Mouse (Mus musculus): ENCODE data around the gene Stk35. TPM values are rescaled to one million over a fixed set of nuclear protein-coding genes. Genes with fewer than 3 reads are reported as not detected.

Gene Stk35
- 6.6 and 6.9 TPM in 2 replicates for polyA plus RNA-seq (2012; ENCODE audit: insufficient read depth, insufficient read length, missing spikeins)

DNA sequence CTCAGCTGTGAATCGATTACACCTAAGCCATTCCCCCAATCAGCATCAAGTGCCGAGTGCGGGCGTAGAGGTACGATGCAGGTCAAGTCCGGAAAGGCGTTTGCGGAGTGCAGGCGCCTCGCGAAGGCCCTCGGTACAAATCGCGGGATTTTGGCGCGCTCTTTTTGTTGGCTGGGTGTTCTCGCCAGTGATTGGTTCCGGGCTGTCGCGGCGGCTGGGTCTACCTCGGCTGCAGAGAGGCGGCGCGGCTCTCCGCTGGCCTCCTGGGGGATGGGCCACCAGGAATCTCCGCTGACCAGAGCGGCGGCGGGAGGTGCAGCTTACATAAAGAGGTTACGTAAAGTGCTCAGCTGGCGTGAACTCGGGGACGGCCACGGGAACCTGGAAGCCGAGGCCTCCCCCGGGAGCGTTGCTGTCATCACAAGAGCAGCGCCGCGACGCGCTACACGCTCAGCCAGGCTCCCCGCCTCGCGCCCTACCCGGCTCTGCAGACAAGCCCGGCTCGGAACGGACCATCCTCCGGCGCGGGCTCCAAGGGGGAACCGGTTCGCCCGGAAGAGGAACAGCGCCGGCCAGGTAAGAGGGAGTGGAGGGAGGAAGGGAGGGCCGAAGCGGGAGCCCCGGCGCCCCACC is at the start of gene Stk35:
Gene Stk35, plus strand, starts transcription at position 247 of the 633 bp plus-strand sequence.
- peak within 1 kb of the TSS; percentile 90 for H3K27ac ChIP-seq (replicated peaks; ENCODE audit: low read depth, low read length)
- H3K4me1 ChIP-seq (ENCODE audit: control insufficient read depth, insufficient read depth, insufficient read length, low read length): peaks cover 8% of the 10 kb centered on the region
- H3K4me3 ChIP-seq (ENCODE audit: insufficient read depth, low read depth, low read length): peak within 1 kb of the TSS; percentile 93

DNA sequence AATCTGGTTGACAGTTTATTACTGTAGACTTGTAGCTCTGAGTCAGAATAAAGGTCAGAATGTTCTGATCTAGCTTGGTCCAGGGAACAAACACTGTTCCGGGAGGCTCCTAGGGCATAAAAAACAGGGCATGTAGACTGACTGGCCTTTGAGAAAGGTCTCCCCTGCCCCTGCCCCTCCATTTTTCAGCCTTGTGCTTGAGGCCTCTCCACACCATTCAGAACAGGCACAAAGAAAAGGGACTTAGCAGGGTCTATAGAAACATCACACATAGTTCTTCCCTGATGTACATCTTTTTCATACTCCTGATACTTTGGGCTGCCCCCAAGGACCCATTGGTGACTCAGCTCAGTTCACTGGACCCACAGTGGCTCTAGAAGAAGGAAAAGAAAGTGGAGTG is 18.3 kb upstream of the Stk35 start:
- Histone ChIP-seq H3K4me3 (ENCODE audit: insufficient read depth, low read depth, low read length) (no peak overlapping the region), H3K4me1 (ENCODE audit: control insufficient read depth, insufficient read depth, insufficient read length, low read length) (no peaks in the 10 kb centered on the region), H3K27ac (replicated peaks; ENCODE audit: low read depth, low read length) (no peak overlapping the region)

DNA sequence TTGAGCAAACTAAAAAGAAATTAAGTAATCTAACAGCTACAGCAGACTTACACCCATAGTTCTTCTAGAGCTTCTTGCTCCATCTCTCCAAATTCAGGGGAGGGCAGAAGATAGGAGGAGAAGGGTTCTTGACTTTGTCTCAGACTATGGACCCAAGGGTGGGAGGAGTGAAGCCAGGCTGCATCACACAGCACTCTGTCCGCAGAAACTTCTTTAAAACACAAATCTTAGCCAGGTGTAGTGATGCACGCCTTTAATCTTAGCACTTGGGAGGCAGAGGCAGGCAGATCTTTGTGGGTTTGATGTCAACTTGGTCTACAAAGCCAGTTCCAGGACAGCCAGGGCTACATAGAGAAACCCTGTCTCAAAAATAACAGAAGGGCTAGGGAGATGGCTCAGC is 3.8 kb upstream of the Stk35 start:
- no peak overlapping the region for H3K27ac ChIP-seq (replicated peaks; ENCODE audit: low read depth, low read length)
- no peak overlapping the region for H3K4me3 ChIP-seq (ENCODE audit: insufficient read depth, low read depth, low read length)
- H3K4me1 ChIP-seq (ENCODE audit: control insufficient read depth, insufficient read depth, insufficient read length, low read length): no peaks in the 10 kb centered on the region

DNA sequence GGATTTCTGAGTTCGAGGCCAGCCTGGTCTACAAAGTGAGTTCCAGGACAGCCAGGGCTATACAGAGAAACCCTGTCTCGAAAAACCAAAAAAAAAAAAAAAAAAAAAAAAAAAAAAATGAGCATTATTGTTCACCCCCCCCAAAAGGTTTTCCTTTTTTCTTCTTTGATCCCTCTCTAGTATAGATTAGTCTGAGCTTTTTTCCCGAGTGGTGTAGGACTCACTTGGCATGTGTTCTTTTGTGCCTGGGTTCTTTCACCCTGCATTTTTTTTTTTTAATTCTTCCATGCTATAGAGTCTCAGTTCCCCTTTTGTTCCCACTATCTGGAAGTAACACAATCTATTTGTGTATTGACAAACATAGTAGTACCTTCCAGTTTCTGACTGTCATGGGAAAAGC is 2.6 kb upstream of the Stk35 start:
- Histone ChIP-seq H3K27ac (replicated peaks; ENCODE audit: low read depth, low read length) (no peak overlapping the region), H3K4me3 (ENCODE audit: insufficient read depth, low read depth, low read length) (no peak overlapping the region), H3K4me1 (ENCODE audit: control insufficient read depth, insufficient read depth, insufficient read length, low read length) (peaks cover 6% of the 10 kb centered on the region; the same call in 1 of the 2 replicates)

DNA sequence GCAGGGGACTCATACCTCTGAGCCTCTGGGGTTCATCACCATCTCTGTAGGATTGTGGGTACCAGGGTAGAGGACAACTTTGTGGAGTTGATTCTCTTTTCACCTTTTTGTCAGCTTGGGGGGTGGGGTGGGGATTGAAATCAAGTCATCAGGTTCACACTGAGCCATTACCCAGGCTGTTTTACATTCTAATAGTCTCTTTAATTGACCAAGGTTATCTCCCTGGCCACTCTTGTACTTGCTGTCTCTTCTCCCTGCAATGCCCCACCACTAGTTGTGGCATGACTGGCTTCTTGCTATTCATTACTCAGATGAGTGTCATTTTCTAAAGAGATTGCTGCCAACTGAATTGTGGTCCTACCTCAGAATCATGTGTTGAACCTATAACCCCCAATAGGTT is 1.9 kb upstream of the Stk35 start:
- Histone ChIP-seq H3K4me3 (ENCODE audit: insufficient read depth, low read depth, low read length) (no peak overlapping the region), H3K4me1 (ENCODE audit: control insufficient read depth, insufficient read depth, insufficient read length, low read length) (peaks cover 7% of the 10 kb centered on the region; the same call in 1 of the 2 replicates), H3K27ac (replicated peaks; ENCODE audit: low read depth, low read length) (no peak overlapping the region)

DNA sequence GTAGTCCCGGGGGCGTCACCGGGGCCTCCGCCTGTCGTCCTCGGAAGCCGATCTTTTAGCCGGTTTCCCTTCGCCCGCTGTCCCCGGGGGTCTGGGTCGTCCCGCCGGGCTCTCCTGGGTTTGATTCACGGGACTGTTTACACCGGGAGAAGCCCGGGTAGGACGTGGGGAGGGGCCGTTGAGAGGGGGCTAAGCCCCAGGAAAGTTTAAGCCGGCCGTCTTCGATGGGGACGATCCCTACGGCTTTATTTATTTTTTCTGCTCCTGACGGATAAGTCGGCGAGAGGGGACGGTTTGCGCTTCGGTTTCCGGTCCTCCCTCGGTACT is 550 bp downstream of the Stk35 start:
- Histone ChIP-seq H3K27ac (replicated peaks; ENCODE audit: low read depth, low read length) (peak overlapping the region; percentile 90), H3K4me3 (ENCODE audit: insufficient read depth, low read depth, low read length) (peak overlapping the region; percentile 93), H3K4me1 (ENCODE audit: control insufficient read depth, insufficient read depth, insufficient read length, low read length) (peaks cover 12% of the 10 kb centered on the region)

DNA sequence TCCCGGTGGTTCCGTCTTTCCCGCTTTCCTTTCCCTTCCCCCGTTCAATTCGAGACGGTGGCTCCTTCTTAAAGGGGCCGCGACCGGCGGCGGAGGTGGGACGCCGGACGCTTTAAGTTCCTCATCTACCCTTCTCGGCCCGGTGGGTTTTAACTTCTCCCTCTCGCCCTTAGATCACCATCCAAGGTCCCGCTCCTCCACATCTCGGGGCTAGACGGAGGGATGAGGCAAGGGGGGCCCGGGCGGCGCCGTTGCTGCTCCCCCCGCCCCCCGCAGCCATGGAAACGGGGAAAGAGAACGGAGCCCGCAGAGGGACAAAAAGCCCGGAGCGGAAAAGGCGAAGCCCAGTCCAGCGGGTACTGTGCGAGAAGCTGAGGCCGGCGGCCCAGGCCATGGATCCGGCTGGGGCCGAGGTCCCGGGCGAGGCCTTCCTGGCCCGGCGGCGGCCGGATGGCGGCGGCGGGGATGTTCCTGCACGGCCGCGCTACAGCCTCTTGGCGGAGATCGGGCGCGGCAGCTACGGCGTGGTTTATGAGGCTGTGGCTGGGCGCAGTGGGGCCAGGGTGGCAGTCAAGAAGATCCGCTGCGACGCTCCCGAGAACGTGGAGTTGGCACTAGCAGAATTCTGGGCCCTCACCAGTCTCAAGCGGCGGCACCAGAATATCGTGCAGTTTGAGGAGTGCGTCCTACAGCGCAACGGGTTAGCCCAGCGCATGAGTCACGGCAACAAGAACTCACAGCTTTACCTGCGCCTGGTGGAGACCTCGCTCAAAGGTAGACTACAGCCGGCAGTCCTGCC is 1.1 kb downstream of the Stk35 start:
- Histone ChIP-seq H3K4me3 (ENCODE audit: insufficient read depth, low read depth, low read length) (peak overlapping the region; percentile 93), H3K4me1 (ENCODE audit: control insufficient read depth, insufficient read depth, insufficient read length, low read length) (peaks cover 12% of the 10 kb centered on the region), H3K27ac (replicated peaks; ENCODE audit: low read depth, low read length) (peak overlapping the region; percentile 90)

DNA sequence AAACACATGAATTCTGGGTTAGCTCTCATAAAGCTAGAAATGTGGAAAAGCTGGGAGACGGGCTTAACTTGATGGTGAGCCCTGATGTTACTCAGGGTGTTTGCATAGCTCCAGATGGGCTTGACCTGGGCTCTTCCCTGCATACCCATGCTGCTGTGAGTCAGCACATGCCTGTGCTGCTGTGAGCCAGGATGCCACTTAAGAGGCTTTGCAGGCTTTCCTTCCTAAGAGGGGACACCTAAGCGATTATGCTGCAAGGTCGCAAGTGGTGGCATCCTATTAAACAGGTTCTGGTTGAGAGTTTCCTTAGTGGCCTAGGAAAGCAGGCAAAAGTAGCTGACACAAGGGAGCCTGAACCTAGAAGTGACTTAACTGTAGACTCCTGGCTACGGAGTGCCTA is 5.2 kb downstream of the Stk35 start:
- H3K4me1 ChIP-seq (ENCODE audit: control insufficient read depth, insufficient read depth, insufficient read length, low read length): peaks cover 16% of the 10 kb centered on the region
- H3K4me3 ChIP-seq (ENCODE audit: insufficient read depth, low read depth, low read length): no peak overlapping the region
- H3K27ac ChIP-seq (replicated peaks; ENCODE audit: low read depth, low read length): no peak overlapping the region

DNA sequence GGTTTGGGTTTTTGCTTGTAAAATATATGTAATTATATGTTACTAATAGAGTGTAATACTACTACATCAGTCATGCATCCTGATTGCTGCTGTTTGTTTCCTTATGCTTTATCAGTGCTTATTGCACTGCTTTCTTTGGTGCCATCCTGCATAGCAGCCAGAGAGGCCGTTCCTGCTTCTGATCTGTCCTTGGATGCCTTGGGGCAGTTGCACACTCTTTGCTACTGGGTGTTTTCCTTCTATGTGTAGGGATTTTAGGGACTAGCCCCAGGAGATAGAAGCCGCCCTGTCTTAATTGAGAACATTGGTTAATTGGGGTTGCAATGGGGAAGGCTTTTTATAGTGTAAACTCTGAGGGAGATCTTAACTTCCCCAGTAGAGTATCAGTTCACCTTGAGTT is 6.2 kb downstream of the Stk35 start:
- no peak overlapping the region for H3K27ac ChIP-seq (replicated peaks; ENCODE audit: low read depth, low read length)
- H3K4me3 ChIP-seq (ENCODE audit: insufficient read depth, low read depth, low read length): no peak overlapping the region
- H3K4me1 ChIP-seq (ENCODE audit: control insufficient read depth, insufficient read depth, insufficient read length, low read length): peaks cover 16% of the 10 kb centered on the region

DNA sequence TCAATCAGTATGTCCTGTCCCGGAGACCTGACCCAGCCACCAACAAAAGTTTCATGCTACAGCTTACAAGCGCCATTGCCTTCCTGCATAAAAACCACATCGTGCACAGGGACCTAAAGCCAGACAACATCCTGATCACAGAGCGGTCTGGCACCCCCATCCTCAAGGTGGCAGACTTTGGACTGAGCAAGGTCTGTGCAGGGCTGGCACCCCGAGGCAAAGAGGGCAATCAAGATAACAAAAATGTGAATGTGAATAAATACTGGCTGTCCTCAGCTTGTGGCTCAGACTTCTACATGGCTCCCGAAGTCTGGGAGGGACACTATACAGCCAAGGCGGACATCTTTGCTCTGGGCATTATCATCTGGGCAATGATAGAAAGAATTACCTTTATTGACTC is 10.2 kb downstream of the Stk35 start:
- Histone ChIP-seq H3K4me1 (ENCODE audit: control insufficient read depth, insufficient read depth, insufficient read length, low read length) (peaks cover 24% of the 10 kb centered on the region), H3K27ac (replicated peaks; ENCODE audit: low read depth, low read length) (no peak overlapping the region), H3K4me3 (ENCODE audit: insufficient read depth, low read depth, low read length) (no peak overlapping the region)

DNA sequence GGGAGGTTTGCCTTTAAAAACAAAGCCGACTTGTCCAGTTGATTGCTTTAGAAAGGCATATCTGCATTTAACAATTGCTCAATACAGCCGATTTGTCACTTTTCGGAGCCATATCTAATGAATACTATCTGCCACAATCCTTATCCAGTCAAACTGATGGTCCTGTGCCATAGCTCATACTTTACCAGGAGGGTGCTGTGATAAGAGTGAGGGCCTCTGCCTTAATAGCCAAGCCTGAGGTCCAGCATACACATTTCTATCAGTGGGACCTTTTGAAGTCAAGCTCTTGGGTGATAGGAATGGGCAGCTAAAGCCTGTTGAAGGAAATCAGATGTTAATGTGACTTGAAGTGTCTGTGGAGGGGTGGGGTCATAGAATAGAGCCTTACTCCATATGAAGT is 13.7 kb downstream of the Stk35 start:
- no peak overlapping the region for H3K27ac ChIP-seq (replicated peaks; ENCODE audit: low read depth, low read length)
- peaks cover 40% of the 10 kb centered on the region for H3K4me1 ChIP-seq (ENCODE audit: control insufficient read depth, insufficient read depth, insufficient read length, low read length)
- H3K4me3 ChIP-seq (ENCODE audit: insufficient read depth, low read depth, low read length): no peak overlapping the region

DNA sequence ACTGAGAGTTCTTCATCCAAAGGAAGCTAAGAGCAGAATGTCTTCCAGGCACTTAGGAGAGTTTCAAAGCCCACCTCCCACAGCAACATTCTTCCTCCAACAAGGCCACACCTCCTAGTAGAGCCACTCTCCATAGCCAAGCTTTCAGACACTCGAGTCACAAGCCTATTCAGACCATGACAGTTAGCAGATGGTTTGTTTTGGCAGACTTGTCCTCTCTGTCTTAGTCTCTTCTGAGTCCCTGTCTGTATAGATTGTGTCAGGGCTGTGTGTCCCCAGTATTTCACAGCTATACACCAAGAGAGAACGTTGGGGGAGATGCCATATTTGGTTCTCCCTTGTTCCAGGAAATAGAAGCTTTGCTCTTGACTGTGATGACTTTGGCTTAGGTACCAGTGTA is 14.8 kb downstream of the Stk35 start:
- H3K27ac ChIP-seq (replicated peaks; ENCODE audit: low read depth, low read length): no peak overlapping the region
- peaks cover 46% of the 10 kb centered on the region for H3K4me1 ChIP-seq (ENCODE audit: control insufficient read depth, insufficient read depth, insufficient read length, low read length)
- no peak overlapping the region for H3K4me3 ChIP-seq (ENCODE audit: insufficient read depth, low read depth, low read length)

DNA sequence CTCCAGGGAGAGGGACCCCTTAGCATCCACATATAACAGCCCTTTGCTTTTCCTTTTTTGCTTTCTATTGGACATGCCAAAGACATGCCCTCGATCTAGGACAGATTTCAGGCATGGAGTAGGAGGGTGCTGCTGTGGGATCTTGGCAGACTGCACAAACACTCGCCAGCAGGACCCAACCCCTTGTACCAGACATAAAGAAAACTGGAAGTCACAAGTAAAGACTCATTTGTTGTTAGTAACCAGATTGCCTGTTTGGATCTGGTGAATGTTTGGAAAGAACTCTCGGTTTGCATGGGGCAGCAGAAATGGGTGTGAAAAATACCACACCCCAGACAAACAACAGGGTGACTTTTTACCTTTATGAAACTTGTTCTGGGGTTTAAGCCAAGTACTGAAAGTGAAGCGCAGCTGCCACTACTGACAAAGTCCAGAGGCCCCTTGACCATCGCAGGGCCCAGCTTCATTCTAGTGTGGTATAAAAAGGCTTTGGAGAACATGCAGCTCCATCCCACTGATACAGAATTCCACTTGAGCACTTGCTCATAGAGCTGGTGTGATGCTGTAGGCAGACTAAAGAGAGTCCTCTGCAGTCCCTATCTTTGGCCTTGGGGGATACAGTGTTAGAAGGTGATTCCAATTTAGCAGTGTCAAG is 17.4 kb downstream of the Stk35 start:
- H3K4me1 ChIP-seq (ENCODE audit: control insufficient read depth, insufficient read depth, insufficient read length, low read length): peaks cover 49% of the 10 kb centered on the region
- no peak overlapping the region for H3K27ac ChIP-seq (replicated peaks; ENCODE audit: low read depth, low read length)
- H3K4me3 ChIP-seq (ENCODE audit: insufficient read depth, low read depth, low read length): no peak overlapping the region

DNA sequence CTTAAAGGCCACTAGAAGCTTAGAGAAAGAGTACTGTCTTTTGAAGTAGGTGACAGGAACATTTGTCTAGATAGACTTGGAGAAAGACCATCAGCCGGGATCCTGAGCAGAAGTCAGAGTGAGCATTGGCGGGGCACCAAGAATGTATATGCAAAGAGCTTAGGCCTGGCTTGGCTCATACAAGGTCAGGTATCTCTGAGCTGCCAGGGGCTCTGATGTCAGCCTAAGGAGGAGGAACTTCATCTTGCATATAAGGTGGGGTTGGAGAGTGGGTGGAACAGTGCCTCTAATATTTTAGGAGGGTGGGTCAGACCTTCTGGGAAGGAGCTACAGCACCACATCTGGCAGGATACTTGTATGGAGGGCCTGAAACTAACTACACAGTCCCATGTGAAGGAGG is 18.6 kb downstream of the Stk35 start:
- peaks cover 47% of the 10 kb centered on the region for H3K4me1 ChIP-seq (ENCODE audit: control insufficient read depth, insufficient read depth, insufficient read length, low read length)
- H3K4me3 ChIP-seq (ENCODE audit: insufficient read depth, low read depth, low read length): no peak overlapping the region
- H3K27ac ChIP-seq (replicated peaks; ENCODE audit: low read depth, low read length): peak overlapping the region; percentile 72; the same call in 1 of the 2 replicates

DNA sequence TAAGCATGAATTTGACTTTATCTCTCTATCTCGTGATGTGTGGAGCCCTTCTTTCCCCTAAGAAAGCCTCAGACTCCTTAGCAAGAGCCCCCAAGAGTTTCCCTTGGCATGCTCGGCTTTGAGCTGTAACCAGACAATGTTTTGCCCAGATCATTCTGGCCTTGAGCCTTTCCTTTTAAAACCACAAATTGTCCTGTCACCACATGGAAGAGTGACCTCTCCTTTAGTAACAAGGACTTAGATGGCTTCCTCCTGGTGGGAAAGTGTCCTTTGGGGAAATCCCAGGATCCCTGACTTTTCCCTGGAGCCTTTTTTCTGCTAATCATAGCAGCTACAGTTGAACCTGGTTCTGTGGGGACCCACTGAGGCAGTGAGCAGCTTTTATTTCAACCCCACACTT is 19.2 kb downstream of the Stk35 start:
- Histone ChIP-seq H3K4me1 (ENCODE audit: control insufficient read depth, insufficient read depth, insufficient read length, low read length) (peaks cover 44% of the 10 kb centered on the region), H3K4me3 (ENCODE audit: insufficient read depth, low read depth, low read length) (no peak overlapping the region), H3K27ac (replicated peaks; ENCODE audit: low read depth, low read length) (peak overlapping the region; percentile 72)
